Mouse (Mus musculus): Measurements from ENCODE around the gene Ubap1.

The Ubap1 gene

DNA sequence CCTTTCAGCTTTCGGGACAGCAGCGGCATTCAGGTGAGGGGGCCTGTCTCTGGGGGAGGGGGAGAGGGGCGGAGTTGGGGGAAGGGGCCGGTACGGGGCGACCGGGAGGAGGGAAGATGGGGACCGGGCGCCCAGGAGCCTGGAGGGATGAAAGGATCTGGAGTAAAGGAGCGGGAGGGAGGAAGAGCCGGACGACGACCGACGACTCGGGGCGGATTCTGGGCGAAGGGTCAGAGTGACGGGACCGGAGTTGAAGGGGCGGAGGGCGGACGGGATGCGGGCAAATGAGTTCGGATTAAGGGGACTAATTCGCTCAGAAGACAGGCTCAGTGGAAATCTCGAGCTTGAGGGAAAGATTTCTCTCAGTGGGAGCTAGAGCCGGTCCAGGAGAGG, 399 bp downstream of the Ubap1 start:
- in situ Hi-C loops (cut with MboI; ENCODE audit: low pct_unique_long_range_greater_than_20kb in 1 of 2, low sequenced_read_pairs in 2 of 2, unreplicated experiment in 1 of 2) = no loop called here

- in situ Hi-C loops (cut with MboI; ENCODE audit: low pct_unique_long_range_greater_than_20kb in 1 of 2, low sequenced_read_pairs in 2 of 2, unreplicated experiment in 1 of 2) = no loop called here
Observed at GRCm38 (mm10) chr4:41352758-41353157, 4.0 kb downstream of the Ubap1 start.

DNA sequence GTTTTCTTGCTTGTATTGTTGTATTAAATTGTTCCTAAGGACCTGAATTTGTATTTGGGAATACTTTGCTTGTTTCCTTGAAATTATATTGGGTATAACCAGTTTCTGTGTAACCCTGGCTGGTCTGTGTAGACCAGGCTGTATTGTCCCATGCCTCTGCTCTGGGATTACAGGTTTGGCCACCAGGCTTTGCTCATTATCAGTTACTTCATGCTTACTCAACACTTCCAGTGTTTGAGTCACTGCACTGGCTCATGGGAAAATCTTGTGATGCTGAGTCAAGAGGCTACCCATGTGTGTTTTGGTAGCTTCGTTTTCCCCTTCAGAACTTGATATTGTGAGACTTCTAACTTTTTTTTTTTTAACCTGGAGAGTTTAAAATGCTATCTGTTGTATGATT, 4.5 kb downstream of the Ubap1 start:
- in situ Hi-C loops (cut with MboI; ENCODE audit: low pct_unique_long_range_greater_than_20kb in 1 of 2, low sequenced_read_pairs in 2 of 2, unreplicated experiment in 1 of 2) = no loop called here

GRCm38 (mm10) chr4:41357154-41357553, 8.4 kb downstream of the Ubap1 start:
- in situ Hi-C loops (cut with MboI; ENCODE audit: low pct_unique_long_range_greater_than_20kb in 1 of 2, low sequenced_read_pairs in 2 of 2, unreplicated experiment in 1 of 2) = no loop called here

GRCm38 (mm10) chr4:41358669-41359068, 9.9 kb downstream of the Ubap1 start:
- in situ Hi-C loops (cut with MboI; ENCODE audit: low pct_unique_long_range_greater_than_20kb in 1 of 2, low sequenced_read_pairs in 2 of 2, unreplicated experiment in 1 of 2) = no loop called here

DNA sequence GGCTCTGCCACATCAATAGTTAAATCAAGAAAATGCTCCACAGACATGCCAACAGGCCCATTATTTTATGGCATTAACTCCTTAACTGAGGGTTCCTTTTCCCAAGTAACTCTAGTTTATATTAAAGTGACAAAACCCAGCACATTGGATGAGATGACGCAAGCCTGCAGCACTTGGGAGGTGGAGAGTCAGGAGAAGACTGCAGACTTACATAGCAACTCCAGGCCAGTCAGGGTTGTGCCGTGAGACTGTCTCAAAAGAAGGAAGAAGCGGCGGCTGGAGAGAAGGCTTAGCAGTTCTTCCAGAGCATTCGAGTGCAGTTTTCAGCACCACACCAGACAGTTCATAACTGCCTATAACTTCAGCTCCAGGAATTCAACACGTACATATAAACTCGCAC, 10.6 kb downstream of the Ubap1 start:
- in situ Hi-C loops (cut with MboI; ENCODE audit: low pct_unique_long_range_greater_than_20kb in 1 of 2, low sequenced_read_pairs in 2 of 2, unreplicated experiment in 1 of 2) = no loop called here

- in situ Hi-C loops (cut with MboI; ENCODE audit: low pct_unique_long_range_greater_than_20kb in 1 of 2, low sequenced_read_pairs in 2 of 2, unreplicated experiment in 1 of 2) = no loop called here
Observed at GRCm38 (mm10) chr4:41361059-41361458, 12.3 kb downstream of the Ubap1 start.

DNA sequence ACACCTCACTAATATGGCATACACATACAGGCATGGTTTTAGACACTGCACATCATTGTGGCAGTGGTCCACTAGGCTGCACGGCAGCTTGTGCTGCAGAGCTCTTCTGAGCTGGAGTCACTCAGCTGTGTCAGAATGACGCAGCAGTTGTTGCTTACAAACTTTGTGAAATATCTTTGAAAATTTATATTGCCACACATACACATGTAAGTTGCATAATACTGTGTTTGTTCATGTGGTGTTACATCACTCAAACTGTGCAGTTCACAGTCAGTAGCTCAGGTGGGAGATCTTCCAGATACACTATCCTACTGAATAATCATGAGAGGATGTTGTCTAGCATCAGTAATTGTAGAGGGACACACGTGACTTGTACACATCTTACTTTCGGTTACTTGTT, 19.4 kb downstream of the Ubap1 start:
- in situ Hi-C loops (cut with MboI; ENCODE audit: low pct_unique_long_range_greater_than_20kb in 1 of 2, low sequenced_read_pairs in 2 of 2, unreplicated experiment in 1 of 2) = no loop called here

DNA sequence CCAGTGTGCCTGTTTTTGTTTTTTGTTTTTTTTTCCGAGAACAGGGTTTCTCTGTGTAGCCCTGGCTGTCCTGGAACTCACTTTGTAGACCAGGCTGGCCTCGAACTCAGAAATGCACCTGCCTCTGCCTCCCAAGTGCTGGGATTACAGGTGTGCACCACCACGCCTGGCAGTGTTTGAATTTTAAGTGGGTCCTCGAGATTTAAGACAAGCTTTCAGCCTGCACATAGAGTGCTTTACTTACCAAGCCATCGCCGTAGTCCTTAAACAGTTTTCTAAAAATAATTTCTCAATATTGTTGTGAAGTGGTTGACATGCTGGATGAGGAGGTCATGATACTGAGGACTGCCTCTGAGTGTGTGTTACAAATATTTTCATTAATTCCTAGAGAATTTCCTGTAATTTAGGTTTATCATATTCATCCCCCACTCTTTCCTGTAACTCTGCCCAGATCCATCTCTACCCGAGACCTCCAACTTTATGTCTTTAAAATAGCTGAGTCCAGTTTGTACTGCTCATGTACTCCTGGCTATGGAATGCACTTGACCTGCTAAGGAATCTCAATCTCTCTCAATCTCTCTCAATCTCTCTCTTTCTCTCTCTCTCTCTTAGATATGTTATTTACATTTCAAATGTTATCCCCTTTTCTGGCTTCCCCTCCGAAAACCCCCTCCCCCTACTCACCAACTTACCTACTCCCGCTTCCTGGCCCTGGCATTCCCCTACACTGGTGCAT, 21.1 kb downstream of the Ubap1 start:
- in situ Hi-C loops (cut with MboI; ENCODE audit: low pct_unique_long_range_greater_than_20kb in 1 of 2, low sequenced_read_pairs in 2 of 2, unreplicated experiment in 1 of 2) = no loop called here

DNA sequence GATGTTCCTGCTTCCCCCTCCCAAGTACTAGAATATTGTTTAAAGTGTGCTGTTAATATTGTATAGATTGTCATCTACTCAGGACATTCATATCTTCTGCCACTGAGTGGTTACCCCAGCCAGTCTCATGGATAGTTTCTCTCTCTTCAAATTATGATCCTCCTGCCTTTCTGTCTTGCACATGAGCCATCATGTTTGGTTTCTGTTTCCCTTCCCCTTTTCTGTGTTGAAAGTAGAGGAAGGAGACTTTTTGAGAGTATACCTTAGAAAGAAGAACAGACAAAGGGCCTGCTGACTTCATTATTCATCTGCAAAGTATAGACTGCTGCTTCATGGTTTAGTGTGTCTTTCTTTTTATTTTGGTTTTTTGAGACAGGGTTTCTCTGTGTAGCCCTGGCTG, 28.8 kb downstream of the Ubap1 start:
- in situ Hi-C loops (cut with MboI; ENCODE audit: low pct_unique_long_range_greater_than_20kb in 1 of 2, low sequenced_read_pairs in 2 of 2, unreplicated experiment in 1 of 2) = no loop called here

DNA sequence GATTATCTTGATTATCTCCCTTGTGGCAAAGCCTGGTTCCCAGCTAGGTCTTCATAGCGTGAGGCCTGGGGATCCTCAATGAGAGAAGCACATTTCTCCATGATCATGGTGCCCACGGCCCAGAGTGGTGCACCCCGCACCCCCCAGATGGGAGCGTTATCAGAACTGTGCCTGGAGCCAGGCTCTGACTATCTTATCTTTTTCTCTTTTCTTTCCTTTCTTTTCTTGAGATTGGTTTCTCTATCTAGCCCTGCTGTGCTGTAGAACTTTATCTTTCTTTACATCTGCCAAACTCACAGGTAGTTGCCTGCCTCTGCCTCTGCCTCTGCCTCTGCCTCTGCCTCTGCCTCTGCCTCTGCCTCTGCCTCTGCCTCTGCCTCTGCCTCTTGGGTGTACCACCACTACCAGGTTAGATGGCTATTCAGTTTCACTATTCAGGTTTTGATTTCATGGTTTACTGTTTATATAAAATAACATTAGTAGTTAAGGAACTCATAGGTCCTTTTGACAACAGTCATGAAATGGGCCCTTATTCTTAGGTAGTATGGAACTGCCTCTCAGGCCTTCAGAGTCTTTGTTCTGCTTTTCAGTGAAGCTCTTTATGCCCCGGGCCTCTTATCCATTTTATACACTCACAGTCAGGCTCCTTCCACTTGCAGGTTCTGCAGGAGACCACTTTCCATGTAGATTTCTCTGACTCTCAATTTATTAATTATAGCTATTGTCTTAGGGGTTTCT, 32.6 kb downstream of the Ubap1 start:
- in situ Hi-C loops (cut with MboI; ENCODE audit: low pct_unique_long_range_greater_than_20kb in 1 of 2, low sequenced_read_pairs in 2 of 2, unreplicated experiment in 1 of 2) = no loop called here

GRCm38 (mm10) chr4:41386412-41386975, 37.7 kb downstream of the Ubap1 start:
- in situ Hi-C loops (cut with MboI; ENCODE audit: low pct_unique_long_range_greater_than_20kb in 1 of 2, low sequenced_read_pairs in 2 of 2, unreplicated experiment in 1 of 2) = no loop called here

DNA sequence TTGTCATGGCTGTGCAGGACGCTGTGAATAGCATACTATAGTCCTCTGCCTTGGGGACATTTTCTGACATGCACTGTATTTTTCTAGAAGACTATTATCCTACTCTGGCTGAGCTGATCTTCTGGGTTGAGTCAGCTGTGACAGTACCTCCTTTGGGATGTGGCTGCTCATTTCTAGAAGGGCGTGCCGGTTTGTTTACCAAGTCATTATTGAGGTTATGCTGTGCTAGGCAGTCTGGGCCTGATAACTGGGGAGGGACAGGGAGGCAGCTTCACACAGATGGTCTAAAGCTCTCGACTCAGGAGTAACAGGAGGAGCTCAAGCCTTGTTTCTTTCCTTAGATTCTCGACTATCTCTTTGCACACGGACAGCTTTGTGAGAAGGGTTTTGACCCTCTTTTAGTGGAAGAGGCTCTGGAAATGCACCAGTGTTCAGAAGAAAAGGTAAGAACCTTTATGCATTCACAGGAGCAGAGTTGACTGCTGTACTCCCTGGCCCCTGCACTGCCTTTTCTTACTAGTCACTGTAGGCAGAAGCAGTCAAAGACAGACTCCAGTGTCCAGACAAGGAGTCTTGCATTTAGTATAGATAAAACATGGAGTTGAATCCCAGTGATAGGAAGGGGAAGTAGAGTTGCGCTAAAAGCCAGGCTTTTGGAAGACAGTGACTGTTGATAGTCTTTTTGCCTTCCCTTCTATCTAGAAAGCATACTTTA, 39.1 kb downstream of the Ubap1 start:
- in situ Hi-C loops (cut with MboI; ENCODE audit: low pct_unique_long_range_greater_than_20kb in 1 of 2, low sequenced_read_pairs in 2 of 2, unreplicated experiment in 1 of 2) = no loop called here

DNA sequence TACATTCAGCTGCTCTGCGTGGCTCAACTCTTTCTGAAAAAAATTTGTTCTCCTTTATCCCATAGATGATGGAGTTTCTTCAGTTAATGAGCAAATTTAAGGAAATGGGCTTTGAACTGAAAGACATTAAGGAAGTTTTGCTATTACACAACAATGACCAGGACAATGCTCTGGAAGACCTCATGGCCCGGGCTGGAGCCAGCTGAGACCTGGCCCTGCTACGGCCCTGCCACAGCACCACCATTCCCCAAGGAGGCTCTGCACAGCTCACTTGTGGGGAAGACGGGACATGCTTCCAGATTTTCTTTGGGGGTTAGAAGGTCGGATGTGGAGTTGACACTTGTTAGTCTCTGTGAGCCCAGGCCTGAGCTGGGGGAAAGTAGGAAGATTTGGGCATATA, 39.8 kb downstream of the Ubap1 start:
- in situ Hi-C loops (cut with MboI; ENCODE audit: low pct_unique_long_range_greater_than_20kb in 1 of 2, low sequenced_read_pairs in 2 of 2, unreplicated experiment in 1 of 2) = no loop called here

DNA sequence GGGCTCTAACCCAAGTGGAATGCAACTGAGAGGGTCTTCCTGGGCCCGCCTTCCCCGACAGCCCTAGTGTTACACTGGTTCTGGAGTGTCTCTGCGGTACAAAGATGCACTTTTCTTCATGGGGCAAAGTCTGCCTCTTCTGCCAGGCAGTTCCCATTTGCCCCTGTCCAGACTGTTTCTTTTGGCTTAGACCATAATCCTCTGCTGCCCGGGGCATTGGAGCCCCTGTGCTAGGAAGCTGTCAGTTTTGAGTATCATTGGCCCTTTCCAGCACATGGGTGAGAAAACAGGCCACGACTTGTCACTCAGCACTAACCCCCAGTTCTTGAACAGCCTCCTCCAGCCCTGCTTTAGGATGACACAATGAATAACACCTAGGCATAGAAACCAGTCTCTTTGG, 40.4 kb downstream of the Ubap1 start:
- in situ Hi-C loops (cut with MboI; ENCODE audit: low pct_unique_long_range_greater_than_20kb in 1 of 2, low sequenced_read_pairs in 2 of 2, unreplicated experiment in 1 of 2) = no loop called here

DNA sequence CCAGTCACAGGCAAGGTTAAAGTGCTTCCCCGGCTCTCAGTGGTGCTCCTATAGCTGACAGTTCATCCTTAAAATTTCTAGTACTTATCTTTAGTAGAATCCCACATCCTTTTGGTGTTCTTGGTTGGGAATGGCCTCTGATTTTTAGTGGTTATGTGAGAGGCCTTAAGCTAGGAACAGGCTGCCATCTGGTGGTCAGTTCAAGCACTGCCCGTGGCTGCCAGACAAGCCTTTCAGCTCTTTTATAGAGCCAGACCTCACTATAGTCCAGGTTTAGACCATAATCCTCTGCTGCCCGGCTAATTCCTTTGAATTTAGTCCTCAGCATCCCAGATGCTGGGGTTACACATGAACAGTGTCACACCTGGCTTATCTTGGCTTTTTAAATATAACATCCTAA, 41.3 kb downstream of the Ubap1 start:
- in situ Hi-C loops (cut with MboI; ENCODE audit: low pct_unique_long_range_greater_than_20kb in 1 of 2, low sequenced_read_pairs in 2 of 2, unreplicated experiment in 1 of 2) = no loop called here

GRCm38 (mm10) chr4:41391015-41391414, 42.2 kb downstream of the Ubap1 start:
- in situ Hi-C loops (cut with MboI; ENCODE audit: low pct_unique_long_range_greater_than_20kb in 1 of 2, low sequenced_read_pairs in 2 of 2, unreplicated experiment in 1 of 2) = no loop called here

- in situ Hi-C loops (cut with MboI; ENCODE audit: low pct_unique_long_range_greater_than_20kb in 1 of 2, low sequenced_read_pairs in 2 of 2, unreplicated experiment in 1 of 2) = no loop called here
Observed at GRCm38 (mm10) chr4:41394651-41395050, 45.9 kb downstream of the Ubap1 start.

DNA sequence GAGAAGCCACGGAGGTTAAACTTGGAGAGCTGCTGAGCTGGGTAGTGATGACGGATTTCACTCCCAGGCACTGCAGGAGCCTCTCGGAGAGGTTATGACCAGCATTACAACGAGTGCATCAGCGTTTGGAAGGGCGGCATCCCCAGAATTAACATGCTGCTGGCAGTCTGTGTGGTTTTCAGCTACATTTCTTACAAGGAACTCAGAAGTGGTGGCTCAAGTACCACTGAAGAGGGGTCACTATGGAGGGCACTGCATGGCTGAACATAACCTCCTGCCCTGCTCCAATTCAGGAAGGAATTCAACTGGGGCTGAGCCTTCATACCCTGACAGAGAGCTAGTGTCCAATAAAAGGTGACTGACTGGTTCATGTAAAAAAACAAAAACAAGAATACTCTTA, 49.6 kb downstream of the Ubap1 start:
- in situ Hi-C loops (cut with MboI; ENCODE audit: low pct_unique_long_range_greater_than_20kb in 1 of 2, low sequenced_read_pairs in 2 of 2, unreplicated experiment in 1 of 2) = no loop called here
